Mouse (Mus musculus) kidney, postnatal 0 days (tissue): ENCODE data around the gene Grb2. TPM values are rescaled to one million over a fixed set of nuclear protein-coding genes. Genes with fewer than 3 reads are reported as not detected.

Experiments
- ATAC-seq: fragments of 200-750 bp; cut with Nextera tagmentation; replicated peaks from 2 replicates; pipeline ENCODE4 v1.8.0; 2017; ENCODE audit warnings: low read depth, moderate number of reproducible peaks, moderate TSS enrichment, moderate library complexity; ENCODE audit not compliant: low FRiP score
- DNase-seq: peaks from one replicate; pipeline ENCODE4 v3.0.0-alpha.2; 2016; ENCODE audit warnings: low spot score
- H3K27ac ChIP-seq: fragments of 300-500 bp; sonication (generic); 2 replicates; pipeline ENCODE4 v1.5.1; 2014; ENCODE audit warnings: mild to moderate bottlenecking
- H3K27me3 ChIP-seq: fragments of 300-500 bp; sonication (generic); 2 replicates; pipeline ENCODE4 v1.6.1; 2014; ENCODE audit warnings: low read length, mixed read lengths; ENCODE audit not compliant: insufficient read depth
- H3K36me3 ChIP-seq: fragments of 300-500 bp; sonication (generic); 2 replicates; pipeline ENCODE4 v1.6.1; 2014; ENCODE audit warnings: low read length, mixed read lengths; ENCODE audit not compliant: insufficient read depth
- H3K4me1 ChIP-seq: fragments of 300-500 bp; sonication (generic); replicated peaks from 2 replicates; pipeline ENCODE4 v1.6.1; 2014; ENCODE audit warnings: antibody characterized with exemption, low read length, mixed read lengths; ENCODE audit not compliant: insufficient read depth
- H3K4me2 ChIP-seq: fragments of 300-500 bp; sonication (generic); 2 replicates; pipeline ENCODE4 v1.6.1; 2014; ENCODE audit warnings: mild to moderate bottlenecking, low read length, moderate library complexity, mixed read lengths
- H3K4me3 ChIP-seq: fragments of 300-500 bp; sonication (generic); replicated peaks from 2 replicates; pipeline ENCODE4 v1.5.1; 2014; ENCODE audit warnings: low read depth, low read length
- H3K9ac ChIP-seq: fragments of 300-500 bp; sonication (generic); 2 replicates; pipeline ENCODE4 v1.6.1; 2014; ENCODE audit warnings: low read depth, low read length
- H3K9me3 ChIP-seq: fragments of 300-500 bp; sonication (generic); replicated peaks from 2 replicates; pipeline ENCODE4 v1.6.1; 2016; ENCODE audit warnings: low read length, inconsistent platforms, mixed read lengths
- CTCF ChIP-seq: IDR thresholded peaks from 2 replicates; pipeline ENCODE4 v1.5.1; 2016; ENCODE audit warnings: antibody characterized with exemption, low read depth, mild to moderate bottlenecking, moderate library complexity
- WGBS: fragments of 180-500 bp; shearing (Covaris S2); extraction: QIAGEN DNeasy Blood & Tissue Kit; methylation state at CpG from one replicate; pipeline ENCODE4 v1.1.7; 2014; 5-methylcytosine and 5-hydroxymethylcytosine counted together
- polyA plus RNA-seq: library from polyadenylated mRNA; unstranded; fragments of >200 nt; fragmentation: Nextera tagmentation; extraction: Ambion mirVana; gene quantifications from 2 replicates; pipeline ENCODE4 v1.2.1, GENCODE M21; 2015

The Grb2 gene
- polyA plus RNA-seq, 1 experiment from 2014 or later = 69.9 TPM

GRCm38 (mm10) chr11:115663676-115664335 lies 44.6 kb downstream of the Grb2 start:
- Histone ChIP-seq H3K4me1 (no peaks in the 10 kb centered on the region), H3K9ac (no peak overlapping the region), H3K9me3 (no peaks in the 10 kb centered on the region), H3K27ac (no peak overlapping the region), H3K4me2 (no peak overlapping the region), H3K36me3 (no peaks in the 10 kb centered on the region), H3K27me3 (no peaks in the 10 kb centered on the region), H3K4me3 (no peak overlapping the region)
- ATAC-seq (no peak), DNase-seq (no peak)
- 70% methylated on average over 4 of the region's 4 CpGs for WGBS
- TF ChIP-seq CTCF = no peak

GRCm38 (mm10) chr11:115660376-115660775 lies 48.0 kb downstream of the Grb2 start:
- no peaks in the 10 kb centered on the region for H3K9me3 ChIP-seq
- no peaks in the 10 kb centered on the region for H3K36me3 ChIP-seq
- H3K4me3 ChIP-seq = no peak overlapping the region
- ATAC-seq (no peak), DNase-seq (no peak)
- no peak for TF ChIP-seq CTCF
- no peaks in the 10 kb centered on the region for H3K27me3 ChIP-seq
- no peak overlapping the region for H3K4me2 ChIP-seq
- 97% methylated on average over 4 of the region's 4 CpGs for WGBS
- no peak overlapping the region for H3K9ac ChIP-seq
- no peak overlapping the region for H3K27ac ChIP-seq
- no peaks in the 10 kb centered on the region for H3K4me1 ChIP-seq

- TF ChIP-seq CTCF = no peak
- Histone ChIP-seq H3K9me3 (no peaks in the 10 kb centered on the region), H3K9ac (no peak overlapping the region), H3K27me3 (no peaks in the 10 kb centered on the region), H3K4me1 (no peaks in the 10 kb centered on the region), H3K4me3 (no peak overlapping the region), H3K4me2 (no peak overlapping the region), H3K36me3 (no peaks in the 10 kb centered on the region), H3K27ac (no peak overlapping the region)
- ATAC-seq (no peak), DNase-seq (no peak)
- WGBS = 87% methylated on average over 6 of the region's 6 CpGs
These were observed 49.9 kb downstream of the Grb2 start for GRCm38 (mm10) chr11:115658521-115658920.

GRCm38 (mm10) chr11:115654128-115654527 lies 54.3 kb downstream of the Grb2 start:
- Histone ChIP-seq H3K27me3 (no peaks in the 10 kb centered on the region), H3K9me3 (no peaks in the 10 kb centered on the region), H3K4me1 (no peaks in the 10 kb centered on the region), H3K4me2 (no peak overlapping the region), H3K9ac (no peak overlapping the region), H3K4me3 (no peak overlapping the region), H3K36me3 (no peaks in the 10 kb centered on the region), H3K27ac (no peak overlapping the region)
- DNase-seq = no peak
- TF ChIP-seq CTCF = no peak
- WGBS = 55% methylated on average over 2 of the region's 2 CpGs
- no peak for ATAC-seq

GRCm38 (mm10) chr11:115653194-115653593 lies 55.2 kb downstream of the Grb2 start:
- no peak overlapping the region for H3K4me3 ChIP-seq
- 82% methylated on average over 3 of the region's 3 CpGs for WGBS
- H3K9ac ChIP-seq = no peak overlapping the region
- H3K9me3 ChIP-seq = no peaks in the 10 kb centered on the region
- H3K4me1 ChIP-seq = no peaks in the 10 kb centered on the region
- ATAC-seq = no peak
- H3K36me3 ChIP-seq = peaks cover 4% of the 10 kb centered on the region; the same call in 1 of the 2 replicates
- TF ChIP-seq CTCF = no peak
- H3K4me2 ChIP-seq = no peak overlapping the region
- no peak for DNase-seq
- H3K27me3 ChIP-seq = no peaks in the 10 kb centered on the region
- no peak overlapping the region for H3K27ac ChIP-seq

- no peak overlapping the region for H3K9ac ChIP-seq
- no peak overlapping the region for H3K27ac ChIP-seq
- no peaks in the 10 kb centered on the region for H3K4me1 ChIP-seq
- 77% methylated on average over 3 of the region's 3 CpGs for WGBS
- no peak for TF ChIP-seq CTCF
- DNase-seq (no peak), ATAC-seq (no peak)
- no peak overlapping the region for H3K4me3 ChIP-seq
- H3K36me3 ChIP-seq = peaks cover 10% of the 10 kb centered on the region; the same call in 1 of the 2 replicates
- no peak overlapping the region for H3K4me2 ChIP-seq
- no peaks in the 10 kb centered on the region for H3K27me3 ChIP-seq
- no peaks in the 10 kb centered on the region for H3K9me3 ChIP-seq
These were observed 56.7 kb downstream of the Grb2 start for GRCm38 (mm10) chr11:115651680-115652079.

- Histone ChIP-seq H3K9me3 (no peaks in the 10 kb centered on the region), H3K4me2 (no peak overlapping the region), H3K4me3 (no peak overlapping the region), H3K9ac (no peak overlapping the region), H3K4me1 (no peaks in the 10 kb centered on the region), H3K27ac (no peak overlapping the region), H3K27me3 (no peaks in the 10 kb centered on the region), H3K36me3 (peaks cover 10% of the 10 kb centered on the region; the same call in 1 of the 2 replicates)
- no peak for TF ChIP-seq CTCF
- WGBS = 61% methylated on average over 10 of the region's 10 CpGs
- DNase-seq (peak; percentile 22), ATAC-seq (no peak)
These were observed 58.7 kb downstream of the Grb2 start for GRCm38 (mm10) chr11:115649706-115650105.
